Mouse (Mus musculus) adrenal gland (tissue): ENCODE data around the gene Lrrc8c.

Experiments used
- intact Hi-C: fragments of 180-260 bp; cut with DNase I; formaldehyde crosslinking; loops from one replicate; pipeline ENCODE4 v1.15.1; 2025
- long read RNA-seq, 2 experiments: library from polyadenylated mRNA; unstranded; transcript quantifications; one replicate each; pipeline ENCODE4 v2.0.0; 2020; ENCODE audit warnings: borderline replicate concordance in 1 of 2; ENCODE audit not compliant: insufficient replicate concordance in 1 of 2

Lrrc8c gene
- long read RNA-seq, experiment 1, full-length matches to known transcripts, result 2 of 3 reads
- long read RNA-seq, experiment 1, partial matches to known transcripts, result 0 of 3 reads
- long read RNA-seq, experiment 1, other reads (novel, unspliced or antisense), result 1 of 3 reads
- long read RNA-seq, experiment 2, full-length matches to known transcripts, result 2 of 3 reads
- long read RNA-seq, experiment 2, partial matches to known transcripts, result 1 of 3 reads
- long read RNA-seq, experiment 2, other reads (novel, unspliced or antisense), result 0 of 3 reads

DNA sequence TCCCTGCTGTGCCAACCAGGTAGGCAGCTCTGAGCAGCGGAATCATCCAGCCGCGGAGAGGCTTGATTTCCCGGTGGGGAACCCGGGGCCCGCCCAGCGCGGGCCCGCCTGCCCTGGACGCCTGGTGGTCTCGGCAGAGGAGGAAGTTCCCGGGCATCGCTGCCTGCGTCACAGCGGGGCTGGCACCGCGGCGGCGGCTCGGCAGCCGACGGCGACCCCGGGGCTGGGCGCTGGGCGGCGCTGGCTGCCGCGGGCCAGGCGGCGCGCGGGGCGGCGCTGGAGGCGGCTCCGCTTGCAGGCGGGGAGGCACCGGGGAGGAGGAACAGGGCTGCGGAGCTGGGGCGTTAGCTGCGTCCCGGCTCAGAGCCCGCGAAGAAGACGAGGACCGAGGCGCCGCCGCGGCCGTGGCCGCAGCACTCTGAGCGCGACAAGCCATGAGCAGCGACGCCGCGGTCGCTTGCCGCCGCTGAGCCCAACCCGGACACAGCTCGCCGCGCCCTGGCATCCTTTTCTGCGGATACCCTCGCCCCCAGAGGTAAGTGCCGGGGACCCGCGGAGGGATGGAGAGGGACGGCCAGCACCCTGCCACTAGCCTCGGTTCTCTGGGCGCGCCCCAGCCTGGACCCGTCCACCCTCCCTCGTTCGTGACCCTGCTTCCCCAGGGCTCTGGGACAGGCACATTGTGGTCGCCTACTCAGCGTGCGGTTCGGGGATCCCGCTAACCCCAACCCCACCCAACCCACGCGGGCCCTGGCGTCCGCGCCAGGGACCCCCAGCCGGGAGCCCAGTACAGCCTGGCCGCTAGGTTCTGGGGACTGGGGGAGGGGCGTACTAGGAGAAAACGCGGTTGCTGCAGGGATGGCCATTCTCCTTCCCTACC is at the start of gene Lrrc8c:
Gene Lrrc8c, plus strand, starts transcription at position 293 of the 880 bp plus-strand sequence.
- intact Hi-C loops, result loop anchor here (5.0 to 10.0 kb wide), 2 partner anchors 133 to 355 kb away; partner anchors contain the start of gene Zfp326

DNA sequence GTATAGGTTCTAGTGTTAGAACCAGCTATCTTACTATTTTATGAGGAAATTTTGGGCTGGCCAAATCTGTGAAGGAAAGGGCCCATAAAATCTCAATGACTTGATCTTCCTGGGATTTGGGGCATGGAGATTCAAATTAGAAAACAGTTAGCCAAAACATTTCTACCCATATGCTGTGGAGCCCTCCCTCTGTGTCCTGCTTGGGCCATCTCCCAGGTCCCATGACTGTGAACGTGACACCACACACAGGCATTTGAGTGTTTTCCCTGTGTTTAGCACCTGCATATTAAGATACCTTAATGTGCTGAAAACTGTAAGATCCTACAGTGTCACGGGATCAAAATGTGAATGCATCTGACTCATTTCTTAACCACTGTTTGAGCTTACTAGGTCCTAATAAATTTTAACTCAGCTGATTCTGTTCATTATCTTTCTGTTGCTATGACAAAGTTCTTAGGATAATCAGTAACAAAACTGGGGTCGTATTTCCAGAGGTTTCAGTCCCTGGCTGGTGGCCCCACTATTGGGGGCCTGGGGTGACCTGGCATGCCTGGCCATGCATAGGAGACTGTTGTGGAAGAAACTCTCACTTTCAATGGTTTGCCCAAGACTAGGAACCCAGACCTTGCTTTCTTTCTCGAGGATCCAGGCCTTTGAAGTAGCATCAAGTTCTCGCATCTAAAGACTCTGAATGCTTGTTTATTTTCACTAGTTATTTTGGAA is 46.0 kb upstream of the Lrrc8c start:
- intact Hi-C loops, result no loop called here

DNA sequence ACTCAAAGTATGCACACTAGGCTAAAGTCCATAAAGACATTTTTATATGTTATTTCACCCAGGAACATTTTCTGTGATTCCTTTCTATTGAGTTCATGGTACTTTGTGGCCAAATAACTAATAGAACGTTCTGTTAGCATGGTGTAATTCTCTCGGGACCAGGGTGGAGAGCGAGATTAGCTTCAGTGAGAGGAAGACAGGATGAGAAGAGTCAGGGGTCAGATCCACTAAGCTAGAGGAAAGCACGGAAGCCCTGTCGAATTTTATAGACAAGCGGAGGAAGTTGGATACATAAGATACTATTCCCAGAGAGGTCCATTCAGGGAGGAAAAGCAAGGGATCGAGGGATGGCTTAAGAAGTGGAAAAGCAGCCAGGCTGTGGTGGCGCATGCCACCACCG is 41.7 kb upstream of the Lrrc8c start:
- intact Hi-C loops, result no loop called here

DNA sequence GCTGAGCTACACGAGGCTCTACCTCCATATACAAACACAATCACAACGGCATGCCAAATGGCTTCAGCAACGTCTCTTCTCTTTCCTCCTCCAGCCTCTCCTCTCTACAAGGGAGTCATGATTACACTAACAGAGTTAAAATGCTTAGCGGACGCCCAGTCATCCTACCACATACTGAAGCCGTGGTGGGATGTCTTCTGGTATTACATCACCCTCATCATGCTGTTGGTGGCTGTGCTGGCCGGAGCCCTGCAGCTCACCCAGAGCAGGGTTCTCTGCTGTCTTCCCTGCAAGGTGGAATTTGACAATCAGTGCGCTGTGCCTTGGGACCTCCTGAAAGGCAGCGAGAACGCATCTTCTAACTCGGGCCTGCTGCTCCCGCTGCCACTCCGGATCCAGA is 39.5 kb upstream of the Lrrc8c start:
- intact Hi-C loops, result no loop called here

DNA sequence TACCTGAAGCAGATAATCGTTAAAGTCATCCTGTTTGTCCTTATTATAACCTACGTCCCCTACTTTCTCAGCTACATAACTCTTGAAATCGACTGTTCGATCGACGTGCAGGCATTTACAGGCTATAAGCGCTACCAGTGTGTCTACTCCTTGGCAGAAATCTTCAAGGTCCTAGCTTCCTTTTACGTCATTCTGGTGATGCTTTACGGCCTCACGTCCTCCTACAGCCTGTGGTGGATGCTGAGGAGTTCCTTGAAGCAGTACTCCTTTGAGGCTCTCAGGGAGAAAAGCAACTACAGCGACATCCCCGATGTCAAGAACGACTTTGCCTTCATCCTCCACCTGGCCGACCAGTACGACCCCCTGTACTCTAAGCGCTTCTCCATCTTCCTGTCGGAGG is 38.6 kb upstream of the Lrrc8c start:
- intact Hi-C loops, result no loop called here

DNA sequence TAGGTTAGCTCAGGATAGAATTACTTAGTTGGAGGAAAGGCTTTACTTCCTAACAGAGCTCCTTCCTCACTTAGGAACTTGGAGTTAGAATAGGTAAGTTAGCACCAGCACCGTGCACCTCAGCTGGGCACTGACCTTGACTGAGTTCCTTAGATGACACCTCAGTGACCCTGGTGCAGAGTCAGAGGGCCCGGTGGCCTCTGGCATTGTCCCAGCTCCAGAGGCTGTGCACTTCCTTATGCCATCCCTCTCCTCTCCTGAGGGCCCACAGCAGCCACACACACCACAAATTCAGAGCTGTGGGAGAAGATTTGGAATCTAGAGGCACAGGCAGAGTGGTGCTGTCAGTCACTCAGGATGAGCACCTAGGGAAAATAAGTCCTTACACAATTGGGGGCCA is 35.6 kb upstream of the Lrrc8c start:
- intact Hi-C loops, result no loop called here

DNA sequence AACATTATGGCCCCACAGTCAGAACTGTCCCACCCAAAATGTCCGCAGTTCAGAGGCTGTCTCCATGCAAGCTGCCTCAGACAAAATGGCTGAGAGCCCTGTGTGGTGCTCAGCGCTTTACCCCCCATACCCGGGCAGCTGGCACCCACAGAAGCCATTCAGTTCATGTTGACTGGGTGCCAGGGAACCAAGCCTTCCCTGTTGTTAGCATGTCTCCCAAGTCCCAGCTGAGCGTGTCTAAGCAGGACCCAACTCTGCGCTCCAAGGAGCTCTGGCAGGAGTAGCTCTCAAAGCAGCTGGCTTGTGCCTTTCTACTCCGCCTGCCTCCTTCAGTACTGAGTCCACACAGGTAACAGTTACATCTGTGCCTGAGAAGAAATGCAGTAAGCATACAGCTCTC is 34.9 kb upstream of the Lrrc8c start:
- intact Hi-C loops, result no loop called here

DNA sequence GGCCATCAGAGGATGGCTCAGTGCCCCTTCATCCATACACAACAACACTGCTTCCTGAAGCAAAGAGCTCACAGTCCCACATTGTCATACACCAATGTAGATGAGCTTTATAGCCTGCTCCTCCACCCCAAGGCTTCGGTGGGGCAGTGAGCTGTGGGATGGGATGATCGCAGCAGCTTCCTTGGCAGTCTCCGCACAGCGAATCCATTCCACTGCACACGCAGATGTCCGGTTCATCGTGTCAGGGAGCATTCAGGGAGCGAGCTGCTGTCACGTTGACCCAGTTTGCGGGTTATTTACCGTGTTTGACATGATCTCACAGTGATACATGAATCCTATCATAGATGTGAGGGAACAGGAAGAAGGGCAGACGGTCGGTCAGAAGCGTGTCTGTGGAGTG is 34.3 kb upstream of the Lrrc8c start:
- intact Hi-C loops, result no loop called here

DNA sequence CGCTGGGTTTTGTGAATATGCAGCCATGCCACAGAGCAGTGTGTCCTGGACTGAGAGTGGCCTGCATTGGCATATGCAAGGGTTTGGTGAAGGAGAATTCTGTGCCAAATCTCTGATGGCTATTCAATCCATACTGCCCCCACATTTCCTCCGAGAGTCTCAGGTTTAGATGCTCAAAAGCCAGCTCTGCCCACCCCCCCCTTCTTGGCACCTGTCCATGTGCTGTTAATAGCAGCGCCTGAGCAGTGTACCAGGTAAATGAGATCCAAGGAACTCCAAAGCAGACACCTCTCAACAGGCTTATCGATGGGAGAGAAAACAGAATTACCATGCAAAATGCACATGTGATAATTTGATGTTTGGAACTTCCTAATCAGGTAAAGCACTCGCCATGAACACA is 29.0 kb upstream of the Lrrc8c start:
- intact Hi-C loops, result no loop called here

DNA sequence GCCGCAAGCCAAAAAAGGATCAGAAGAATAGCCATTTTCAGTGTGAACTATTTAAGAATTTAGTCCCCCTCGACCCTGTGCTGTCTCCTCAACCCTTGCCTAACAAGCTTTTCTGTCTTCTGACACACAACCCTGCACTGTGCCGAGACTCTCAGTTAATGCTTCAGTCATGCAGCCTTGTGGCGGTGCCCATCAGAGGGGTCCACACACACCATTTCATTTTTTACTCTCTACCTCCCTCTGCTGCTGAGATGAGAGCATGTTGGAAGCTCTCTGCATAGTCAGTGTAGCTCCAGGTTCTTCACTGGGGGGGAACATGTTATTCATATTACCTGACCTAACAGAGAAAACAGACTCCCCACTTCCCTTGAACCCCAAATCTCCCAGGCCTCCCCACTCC is 27.8 kb upstream of the Lrrc8c start:
- intact Hi-C loops, result no loop called here

DNA sequence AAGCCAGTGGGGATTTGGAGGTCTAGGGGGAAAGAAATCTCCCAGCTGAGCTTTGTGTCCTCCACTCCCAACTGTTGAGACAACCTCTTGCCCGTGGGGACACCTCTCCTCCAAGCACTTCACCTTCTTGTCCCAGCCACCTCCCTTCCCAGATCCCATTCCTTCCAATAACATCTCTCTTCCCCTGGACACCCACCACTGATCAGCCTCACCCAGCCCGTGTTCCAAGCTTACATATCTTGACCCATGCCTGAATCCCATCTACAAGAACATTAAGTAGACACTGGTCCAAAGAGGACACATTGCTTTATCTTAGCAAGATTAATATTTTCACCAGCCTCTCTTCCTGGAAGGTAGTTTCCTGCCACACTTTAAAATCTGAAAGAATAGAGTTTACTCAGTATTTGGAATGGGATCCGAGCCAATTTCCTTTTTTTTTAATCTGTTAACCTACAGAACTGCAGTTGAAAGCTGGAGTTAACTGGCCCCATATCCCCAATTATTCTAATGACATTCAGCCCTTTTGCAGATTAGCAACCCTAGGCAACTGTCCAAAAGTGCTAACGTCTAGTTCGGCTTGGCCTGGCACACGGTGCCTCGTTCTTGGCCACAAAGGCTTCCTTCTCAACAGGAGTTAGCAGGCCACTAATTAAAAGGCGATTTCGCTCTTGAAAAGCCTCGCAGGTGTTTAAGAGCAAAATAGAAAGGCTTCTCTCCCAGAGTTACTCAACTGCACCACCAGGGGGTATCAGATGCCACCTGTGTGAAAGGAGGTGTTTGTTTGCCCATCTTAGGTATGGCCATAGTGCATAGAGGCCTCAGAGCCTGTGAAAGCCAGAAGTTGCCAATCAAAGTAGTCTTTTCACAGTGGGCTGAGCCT is 26.6 kb upstream of the Lrrc8c start:
- intact Hi-C loops, result no loop called here

DNA sequence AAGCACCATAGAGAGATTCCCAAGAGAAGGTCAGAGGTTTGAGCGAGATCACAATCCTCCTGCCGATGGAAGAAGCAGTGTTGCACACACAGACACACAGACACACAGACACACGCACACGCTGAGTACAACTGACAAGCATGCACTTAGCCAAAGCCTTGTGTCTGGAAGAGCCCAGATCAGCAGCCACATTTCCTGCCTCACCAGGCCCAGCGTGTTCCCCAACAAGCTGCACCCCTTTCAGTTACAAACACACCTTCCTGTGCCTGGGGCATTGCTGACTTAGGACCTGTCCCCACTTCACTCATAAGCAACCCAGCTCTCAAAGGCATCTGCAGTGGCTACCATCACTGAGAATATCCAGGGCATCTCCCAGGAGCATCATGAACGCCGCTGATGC is 25.8 kb upstream of the Lrrc8c start:
- intact Hi-C loops, result no loop called here

DNA sequence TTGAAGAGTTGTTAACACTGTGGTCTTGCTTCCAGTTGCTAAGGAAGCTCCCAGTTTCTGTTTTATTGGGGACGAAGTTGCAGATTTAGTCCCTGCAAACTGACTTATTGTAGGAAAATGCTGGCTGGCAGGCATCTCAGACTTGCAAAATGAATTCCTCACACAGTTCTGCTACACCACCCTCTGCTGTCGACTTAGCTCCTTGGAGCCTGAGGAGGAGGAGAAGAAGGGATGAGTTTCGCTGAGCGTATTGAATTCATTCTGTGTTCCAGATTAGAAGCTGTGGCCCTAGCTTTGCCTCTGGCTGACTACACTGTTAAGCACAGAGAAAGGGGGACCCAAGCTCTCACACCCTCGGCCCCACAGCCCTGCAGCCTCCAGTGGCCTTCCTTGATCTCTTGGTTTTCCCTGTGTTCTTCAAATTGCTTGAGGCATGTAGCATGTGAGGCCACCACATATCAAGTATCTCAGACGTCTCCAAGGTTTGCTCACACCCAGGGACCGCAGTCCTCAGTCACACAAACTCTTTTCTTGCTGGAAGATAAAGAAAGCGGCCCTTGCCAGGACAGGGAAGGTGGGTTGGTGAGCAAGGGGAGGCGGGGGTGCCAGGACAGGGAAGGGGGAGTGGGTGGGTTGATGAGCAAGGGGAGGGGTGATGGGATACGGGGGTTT is 24.8 kb upstream of the Lrrc8c start:
- intact Hi-C loops, result no loop called here

DNA sequence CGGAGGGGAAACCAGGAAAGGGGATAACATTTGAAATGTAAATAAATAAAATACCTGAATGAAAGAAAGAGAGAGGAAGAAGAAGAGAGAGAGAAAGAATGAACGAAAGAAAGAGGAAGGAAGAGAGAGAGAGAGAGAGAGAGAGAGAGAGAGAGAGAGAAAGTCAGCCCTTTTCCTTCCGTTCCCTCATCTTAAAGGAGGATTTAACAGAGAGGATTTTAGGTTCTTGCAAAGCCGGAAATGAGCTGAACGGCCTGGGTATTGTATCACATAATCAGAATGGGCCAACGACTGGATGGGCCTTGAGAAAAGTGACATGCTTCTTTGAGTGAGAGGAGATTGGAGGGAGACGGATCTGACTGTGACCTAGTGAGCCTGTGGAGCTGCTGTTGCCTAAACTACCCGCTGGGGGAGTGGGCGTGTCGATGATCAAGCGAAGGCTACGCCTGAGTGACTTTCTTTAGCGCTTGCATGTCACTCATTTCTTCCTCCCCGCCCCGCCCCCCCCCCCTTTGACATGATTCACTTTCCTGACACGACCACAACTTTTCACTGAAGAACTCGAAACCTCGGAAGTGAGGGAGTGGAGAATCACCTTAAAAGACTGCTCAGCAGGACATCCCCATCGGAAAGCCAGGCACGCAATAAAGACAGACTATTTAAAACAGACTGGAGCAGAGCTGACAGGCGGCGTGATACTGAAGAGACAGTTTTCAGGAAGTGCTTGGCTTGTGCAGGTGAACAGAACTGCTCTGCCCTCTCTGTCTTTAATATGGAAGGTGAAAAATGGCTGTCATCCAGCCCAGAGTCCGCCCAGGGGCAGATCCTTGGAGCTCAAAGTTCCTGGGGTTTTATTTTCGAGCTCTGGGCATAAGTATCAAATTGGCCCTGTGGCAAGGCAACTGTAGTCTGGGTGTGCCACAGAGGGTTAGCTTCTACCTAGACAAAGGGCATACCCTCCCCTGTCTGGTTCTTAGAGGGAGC is 24.0 kb upstream of the Lrrc8c start:
- intact Hi-C loops, result loop anchor here (5.0 kb wide), 2 partner anchors 88 to 157 kb away; no protein-coding TSS in a partner anchor

DNA sequence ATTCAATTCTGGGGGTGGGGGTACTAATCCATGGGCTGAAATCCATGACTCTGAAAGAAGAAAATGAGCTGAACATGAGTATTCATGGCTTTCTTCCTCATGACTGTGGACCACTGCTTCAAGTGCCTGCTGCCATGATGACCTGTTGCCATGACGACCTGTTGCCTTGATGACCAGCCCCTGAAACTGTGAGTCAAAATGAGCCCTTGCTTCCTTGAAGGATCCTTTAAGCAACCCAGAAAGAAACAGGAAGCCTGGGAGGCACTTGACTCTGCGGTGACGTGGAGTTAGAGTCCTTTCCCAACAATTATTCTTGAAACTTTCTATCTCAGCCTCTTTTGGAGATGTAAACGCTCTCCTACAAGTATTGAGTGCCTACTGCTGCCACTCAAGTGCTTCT is 23.1 kb upstream of the Lrrc8c start:
- intact Hi-C loops, result loop anchor here (5.0 kb wide), 2 partner anchors 89 to 156 kb away; no protein-coding TSS in a partner anchor

DNA sequence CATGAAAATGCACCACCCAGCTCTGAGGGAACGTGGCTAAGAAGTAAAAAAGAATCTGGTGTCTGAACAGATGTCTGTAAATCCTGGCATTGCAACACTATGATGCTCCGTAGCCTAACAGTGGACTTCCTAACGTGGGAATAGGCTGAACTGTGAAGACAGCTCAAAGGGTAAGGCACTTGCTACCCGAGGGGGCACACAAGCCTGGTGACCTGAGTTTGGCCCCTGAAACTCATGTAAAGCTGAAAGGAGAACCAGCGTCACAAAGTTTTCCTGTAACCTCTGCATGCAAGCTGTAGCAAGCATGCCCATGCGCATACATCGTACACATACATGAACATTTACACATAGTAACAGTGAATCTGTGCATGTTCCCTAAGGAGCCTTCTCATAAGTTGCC is 22.6 kb upstream of the Lrrc8c start:
- intact Hi-C loops, result loop anchor here (5.0 kb wide), 2 partner anchors 89 to 156 kb away; no protein-coding TSS in a partner anchor

DNA sequence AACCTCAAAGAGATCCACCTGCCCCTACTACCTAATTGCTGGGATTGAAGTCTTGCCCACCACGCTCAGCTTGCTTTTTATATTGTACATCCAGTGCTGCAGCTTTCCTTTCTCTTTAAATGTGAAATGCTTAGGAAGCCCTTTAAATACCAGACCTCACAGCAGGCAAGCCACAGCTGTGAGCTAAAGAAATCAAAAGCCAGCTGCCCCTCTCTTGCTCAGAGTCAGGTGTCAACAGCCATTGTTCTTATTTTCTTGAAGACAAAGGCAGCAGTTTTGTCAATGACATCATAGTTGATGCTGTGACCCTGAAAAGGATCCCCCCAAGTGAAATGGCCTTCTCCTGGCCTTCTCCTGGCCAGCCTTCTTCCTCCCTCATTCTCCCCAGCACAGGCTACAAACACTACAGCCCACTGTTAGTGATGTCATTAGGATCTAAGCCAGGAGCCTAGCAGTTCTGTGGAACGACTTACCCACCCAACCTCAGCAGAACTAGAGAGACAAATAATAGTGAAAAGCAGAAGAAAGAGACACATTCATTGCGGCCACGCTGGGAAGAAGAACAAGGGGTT is 20.7 kb upstream of the Lrrc8c start:
- intact Hi-C loops, result loop anchor here (5.0 kb wide), 2 partner anchors 91 to 154 kb away; no protein-coding TSS in a partner anchor

DNA sequence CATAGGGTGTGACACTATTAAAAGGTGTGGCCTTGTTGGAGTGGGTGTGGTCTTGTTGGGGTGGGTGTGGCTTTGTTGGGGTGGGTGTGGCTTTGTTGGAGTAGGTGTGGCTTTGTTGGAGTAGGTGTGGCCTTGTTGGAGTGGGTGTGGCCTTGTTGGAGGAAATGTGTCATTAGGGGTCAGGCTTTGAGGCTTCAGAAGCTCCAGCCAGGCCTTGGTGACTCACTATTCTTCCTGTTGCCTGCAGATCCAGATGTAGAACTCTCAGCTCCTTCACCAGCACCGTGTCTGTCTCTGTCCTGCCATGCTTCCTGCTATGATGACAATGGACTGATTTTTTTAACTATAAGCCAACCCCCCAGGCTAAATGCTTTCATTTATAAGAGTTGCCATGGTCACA is 19.8 kb upstream of the Lrrc8c start:
- intact Hi-C loops, result loop anchor here (5.0 kb wide), 2 partner anchors 92 to 153 kb away; no protein-coding TSS in a partner anchor
